Comparison of ENCODE assay signal across 8 mouse cellular contexts in the genomic region with DNA sequence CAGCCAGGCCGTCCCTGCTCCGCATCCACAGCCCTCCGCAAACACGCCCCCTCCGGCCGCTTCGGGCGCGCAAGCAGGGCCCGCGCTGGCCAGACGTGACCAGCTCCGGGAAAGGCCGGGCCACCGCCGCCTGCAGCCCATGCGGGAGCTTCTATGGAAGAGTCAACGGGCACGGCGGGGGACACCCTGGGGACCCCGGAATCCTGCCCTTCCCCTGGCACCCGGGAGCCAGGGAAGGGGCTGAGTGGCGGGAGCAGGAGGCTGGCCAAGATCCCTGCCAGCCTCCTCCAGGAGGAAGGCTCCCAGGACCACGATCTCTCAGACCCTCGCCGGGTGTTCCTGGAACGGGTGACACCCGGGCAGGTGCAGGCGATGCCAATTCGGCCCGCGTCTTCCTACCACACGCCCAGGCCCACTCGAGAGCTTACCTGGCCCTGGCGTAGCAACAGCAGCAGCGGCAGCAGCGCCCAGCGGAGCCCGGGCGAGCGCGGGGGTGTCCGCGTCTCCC. TPM values are rescaled to one million over a fixed set of nuclear protein-coding genes. Genes with fewer than 3 reads are reported as not detected.
DNase-seq lines count a peak whose midpoint lies in the region; ATAC-seq and TF ChIP-seq lines count a peak whose summit lies in the region.

No protein-coding gene starts in this region.

- WGBS in embryonic facial prominence, embryonic 11.5 days = 0% methylated on average over 44 of the region's 44 CpGs
- WGBS in heart, embryonic 12.5 days = under 1% methylated on average over 38 of the region's 44 CpGs
- under 1% methylated on average over 43 of the region's 44 CpGs for WGBS in kidney, embryonic 15.5 days
- 2% methylated on average over 37 of the region's 44 CpGs for WGBS in lung, postnatal 0 days

- H3K27me3 ChIP-seq in E14TG2a.4 (ENCODE audit: insufficient read depth, low read length) = peaks cover 36% of the 10 kb centered on the region
- H3K27me3 ChIP-seq in embryonic facial prominence, embryonic 11.5 days (ENCODE audit: control insufficient read depth, insufficient read depth, low read length) = no peaks in the 10 kb centered on the region
- H3K27me3 ChIP-seq in heart, embryonic 12.5 days (replicated peaks) = no peaks in the 10 kb centered on the region; the same call in 1 of the 2 replicates
- no peaks in the 10 kb centered on the region for H3K27me3 ChIP-seq in kidney, embryonic 15.5 days
- no peaks in the 10 kb centered on the region for H3K27me3 ChIP-seq in lung, postnatal 0 days (replicated peaks; ENCODE audit: insufficient read depth, low read length)

- no peaks in the 10 kb centered on the region for H3K9me3 ChIP-seq in E14TG2a.4 (ENCODE audit: low read length)
- H3K9me3 ChIP-seq in embryonic facial prominence, embryonic 11.5 days (replicated peaks; ENCODE audit: control insufficient read depth, low read length) = no peaks in the 10 kb centered on the region
- no peaks in the 10 kb centered on the region for H3K9me3 ChIP-seq in heart, embryonic 12.5 days (replicated peaks)
- no peaks in the 10 kb centered on the region for H3K9me3 ChIP-seq in kidney, embryonic 15.5 days (replicated peaks)
- H3K9me3 ChIP-seq in lung, postnatal 0 days (ENCODE audit: low read length) = no peaks in the 10 kb centered on the region

- peaks cover 13% of the 10 kb centered on the region for H3K4me1 ChIP-seq in E14TG2a.4 (replicated peaks; ENCODE audit: low read depth, low read length)
- no peaks in the 10 kb centered on the region for H3K4me1 ChIP-seq in embryonic facial prominence, embryonic 11.5 days (ENCODE audit: control insufficient read depth, insufficient read depth, low read length)
- H3K4me1 ChIP-seq in heart, embryonic 12.5 days (replicated peaks) = peaks cover 27% of the 10 kb centered on the region
- H3K4me1 ChIP-seq in kidney, embryonic 15.5 days = peaks cover 34% of the 10 kb centered on the region
- no peaks in the 10 kb centered on the region for H3K4me1 ChIP-seq in lung, postnatal 0 days (ENCODE audit: insufficient read depth, low read depth, low read length)

- H3K9ac ChIP-seq in embryonic facial prominence, embryonic 11.5 days (replicated peaks; ENCODE audit: low read length) = peak overlapping the region; percentile 80
- peak overlapping the region; percentile 89 for H3K9ac ChIP-seq in heart, embryonic 12.5 days
- H3K9ac ChIP-seq in kidney, embryonic 15.5 days = peak overlapping the region; percentile 87
- peak overlapping the region; percentile 61 for H3K9ac ChIP-seq in lung, postnatal 0 days (replicated peaks; ENCODE audit: low read depth)

- peak overlapping the region; percentile 99 for H3K4me2 ChIP-seq in embryonic facial prominence, embryonic 11.5 days (ENCODE audit: low read depth, low read length)
- peak overlapping the region; percentile 98 for H3K4me2 ChIP-seq in heart, embryonic 12.5 days
- H3K4me2 ChIP-seq in kidney, embryonic 15.5 days = peak overlapping the region; percentile 93
- peak overlapping the region; percentile 97 for H3K4me2 ChIP-seq in lung, postnatal 0 days (replicated peaks; ENCODE audit: low read depth, low read length)

- DNase-seq in adrenal gland, adult 8-10 months = peak; percentile 38
- DNase-seq in embryonic facial prominence, embryonic 11.5 days (ENCODE audit: low spot score) = peak; percentile 60
- DNase-seq in lung, postnatal 0 days (ENCODE audit: low spot score) = peak; percentile 71
- DNase-seq in ovary, postnatal 10 days (ENCODE audit: low spot score) = peak; percentile 37

- H3K4me3 ChIP-seq in E14TG2a.4 (replicated peaks; ENCODE audit: low read length) = peak overlapping the region; percentile 93
- H3K4me3 ChIP-seq in embryonic facial prominence, embryonic 11.5 days (ENCODE audit: low read depth, low read length) = peak overlapping the region; percentile 82
- H3K4me3 ChIP-seq in heart, embryonic 12.5 days = peak overlapping the region; percentile 91
- H3K4me3 ChIP-seq in kidney, embryonic 15.5 days (replicated peaks) = peak overlapping the region; percentile 86
- peak overlapping the region; percentile 82 for H3K4me3 ChIP-seq in lung, postnatal 0 days (ENCODE audit: low read depth, low read length)

- peak; percentile 58 for ATAC-seq in embryonic facial prominence, embryonic 11.5 days (replicated peaks; ENCODE audit: insufficient number of reproducible peaks, low FRiP score, low TSS enrichment, low read depth)
- peak; percentile 70 for ATAC-seq in heart, embryonic 12.5 days (ENCODE audit: insufficient number of reproducible peaks, low FRiP score)
- ATAC-seq in kidney, embryonic 15.5 days (replicated peaks; ENCODE audit: low FRiP score) = peak; percentile 70
- ATAC-seq in lung, postnatal 0 days = peak; percentile 37
- ATAC-seq in monocyte, adult 5-6 weeks (replicated peaks; ENCODE audit: insufficient number of reproducible peaks, low FRiP score, low TSS enrichment, poor library complexity, severe bottlenecking) = no peak

- no peaks in the 10 kb centered on the region for H3K36me3 ChIP-seq in E14TG2a.4 (ENCODE audit: insufficient read depth, low read length)
- H3K36me3 ChIP-seq in embryonic facial prominence, embryonic 11.5 days (replicated peaks; ENCODE audit: control insufficient read depth, insufficient read depth, low read depth, low read length) = no peaks in the 10 kb centered on the region
- H3K36me3 ChIP-seq in heart, embryonic 12.5 days = no peaks in the 10 kb centered on the region
- H3K36me3 ChIP-seq in kidney, embryonic 15.5 days = no peaks in the 10 kb centered on the region
- H3K36me3 ChIP-seq in lung, postnatal 0 days (ENCODE audit: insufficient read depth, low read length) = no peaks in the 10 kb centered on the region

- no peak for TF ChIP-seq EP300 in lung, postnatal 0 days (IDR thresholded peaks at IDR 0.05)

- no peak for TF ChIP-seq CTCF in E14TG2a.4 (conservative IDR thresholded peaks at IDR 0.05; ENCODE audit: low read length)
- peak; percentile 63 for TF ChIP-seq CTCF in lung, postnatal 0 days (IDR thresholded peaks at IDR 0.05)

- peak overlapping the region; percentile 75; the same call in 1 of the 2 replicates for H3K27ac ChIP-seq in embryonic facial prominence, embryonic 11.5 days (replicated peaks; ENCODE audit: low read depth, low read length)
- H3K27ac ChIP-seq in heart, embryonic 12.5 days (ENCODE audit: poor library complexity, severe bottlenecking) = peak overlapping the region; percentile 77
- peak overlapping the region; percentile 95 for H3K27ac ChIP-seq in kidney, embryonic 15.5 days
- peak overlapping the region; percentile 91 for H3K27ac ChIP-seq in lung, postnatal 0 days (ENCODE audit: low read length)

RNA-seq across cellular contexts. Expression of a gene that starts 0.7 kb away (rescaled TPM):
- 10 to 100 TPM; 13.5 to 33.1 (median 23.3) TPM for total RNA-seq in adrenal gland, adult 8-10 months (2022)
- polyA plus RNA-seq in embryonic facial prominence, embryonic 11.5 days (2014; fragmentation: Nextera tagmentation; extraction: Ambion mirVana) = 3.0 and 3.5 TPM in 2 replicates
- 1.6 and 2.0 TPM in 2 replicates for polyA plus RNA-seq in heart, embryonic 12.5 days (2016; fragmentation: Nextera tagmentation; extraction: Ambion mirVana)
- polyA plus RNA-seq in kidney, embryonic 15.5 days (2015; fragmentation: Nextera tagmentation; extraction: Ambion mirVana) = 6.5 and 7.1 TPM in 2 replicates
- polyA plus RNA-seq in lung, postnatal 0 days (2015; fragmentation: Nextera tagmentation; extraction: Ambion mirVana) = 4.2 TPM in 2 replicates
- 224 to 262 TPM (median 261 TPM) in 3 replicates for total RNA-seq in monocyte, adult 5-6 weeks (2017)
